Mouse (Mus musculus): Measurements from ENCODE around the gene Gsta4. TPM values are rescaled to one million over a fixed set of nuclear protein-coding genes. Genes with fewer than 3 reads are reported as not detected.
"Not testable (repeated sequence)": the region's sequence is repeated elsewhere in the genome, so short reads cannot be mapped to it uniquely, and the experiment has no call there.

Gene Gsta4
- total RNA-seq, 2 experiments from 2014 or later: 21.5 to 21.6 TPM

GRCm38 (mm10) chr9:78217074-78217473 is 34.5 kb downstream of the Gsta4 start:
- intact Hi-C loops (cut with DNase I): no loop called here
- DNase-seq (ENCODE audit: extremely low spot score in 1 of 2, low spot score in 2 of 2): no peak

DNA sequence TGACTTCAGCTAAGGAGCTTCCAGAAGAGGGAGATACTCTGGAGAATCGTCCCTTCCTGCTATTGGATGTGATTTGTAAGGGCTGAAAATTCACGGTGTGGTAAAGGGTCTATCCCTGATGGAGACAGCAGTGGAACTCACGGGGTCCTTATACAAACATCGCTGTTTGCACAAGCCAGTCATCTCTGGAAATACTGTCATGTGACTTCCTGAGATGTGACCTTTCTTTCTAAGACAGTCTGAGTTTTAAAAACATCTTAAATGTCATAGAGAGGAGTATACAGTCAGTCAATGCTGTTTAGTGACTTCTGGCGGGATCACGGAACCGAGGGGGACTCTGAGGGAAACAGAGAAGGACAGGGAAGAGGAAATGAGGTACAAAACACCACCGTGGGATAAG is 40.0 kb downstream of the Gsta4 start:
- DNase-seq (ENCODE audit: extremely low spot score in 1 of 2, low spot score in 2 of 2): no peak
- intact Hi-C loops (cut with DNase I): loop anchor here (5.0 kb wide), 1 partner anchor 135 kb away; the partner anchor contains the start of gene Gsta2

GRCm38 (mm10) chr9:78223221-78223902 is 40.8 kb downstream of the Gsta4 start:
- DNase-seq (ENCODE audit: extremely low spot score in 1 of 2, low spot score in 2 of 2): no peak
- intact Hi-C loops (cut with DNase I): loop anchor here (5.0 kb wide), 1 partner anchor 134 kb away; the partner anchor contains the start of gene Gsta2

DNA sequence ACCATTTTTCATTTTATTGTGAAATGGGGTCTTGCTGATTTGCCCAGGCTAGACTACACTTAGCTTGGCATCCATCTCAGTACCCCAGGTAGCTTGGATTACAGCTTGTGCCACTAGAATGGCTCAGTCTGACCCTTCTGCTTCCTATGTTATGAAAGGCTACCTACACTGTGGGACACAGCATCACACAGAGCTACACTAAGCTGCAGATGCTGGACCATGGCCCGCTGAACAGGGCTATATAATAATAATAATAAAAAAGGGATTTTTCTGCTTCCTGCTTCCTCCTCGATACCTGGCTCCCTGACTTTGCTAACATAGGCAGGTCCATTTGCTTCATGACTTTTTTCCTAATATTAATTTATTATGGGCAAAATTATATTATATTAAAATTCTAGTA is 41.8 kb downstream of the Gsta4 start:
- intact Hi-C loops (cut with DNase I): loop anchor here (5.0 kb wide), 1 partner anchor 133 kb away; the partner anchor contains the start of gene Gsta2
- no peak for DNase-seq (ENCODE audit: extremely low spot score in 1 of 2, low spot score in 2 of 2)

- DNase-seq (ENCODE audit: extremely low spot score in 1 of 2, low spot score in 2 of 2): no peak
- intact Hi-C loops (cut with DNase I): no loop called here
These were observed 42.7 kb downstream of the Gsta4 start for GRCm38 (mm10) chr9:78225304-78225703.

- intact Hi-C loops (cut with DNase I): no loop called here
- DNase-seq (ENCODE audit: extremely low spot score in 1 of 2, low spot score in 2 of 2): no peak
These were observed 45.5 kb downstream of the Gsta4 start for GRCm38 (mm10) chr9:78228122-78228521.

GRCm38 (mm10) chr9:78229658-78230057 is 47.1 kb downstream of the Gsta4 start:
- DNase-seq (ENCODE audit: extremely low spot score in 1 of 2, low spot score in 2 of 2); intact Hi-C loops (cut with DNase I): not testable (repeated sequence)

- DNase-seq (ENCODE audit: extremely low spot score in 1 of 2, low spot score in 2 of 2); intact Hi-C loops (cut with DNase I): not testable (repeated sequence)
These were observed 47.9 kb downstream of the Gsta4 start, which contains the start of gene Gsta1 for GRCm38 (mm10) chr9:78230461-78230860. Gsta1 (plus strand) TSS chr9:78230656.

DNA sequence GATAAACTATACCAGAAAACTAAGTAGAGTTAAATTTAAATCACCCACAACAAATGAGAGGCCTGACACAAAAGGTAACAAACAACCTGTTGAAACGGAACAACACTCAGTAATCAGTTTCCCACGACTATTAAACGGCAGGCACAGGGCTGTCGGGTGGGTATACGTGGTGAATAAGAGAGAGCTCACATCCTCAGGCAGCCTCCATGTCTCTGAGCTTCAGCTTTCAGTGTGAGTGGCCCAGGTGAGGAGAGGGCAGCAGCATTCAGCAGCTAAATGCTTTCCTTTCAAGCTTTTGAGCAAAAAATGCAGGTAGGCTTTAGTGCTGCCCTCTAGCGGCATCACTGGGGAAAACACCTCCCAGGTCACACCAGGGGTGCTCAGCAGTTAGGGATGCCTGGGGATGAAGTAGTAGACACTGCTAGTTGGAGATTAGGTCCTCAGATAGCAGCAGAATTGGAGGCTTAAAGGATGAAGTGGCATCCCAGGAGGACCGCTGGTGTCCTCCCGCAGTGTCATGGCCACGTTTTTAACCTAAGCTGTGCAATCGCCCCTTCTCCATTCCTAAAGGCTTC is 50.6 kb downstream of the Gsta4 start:
- intact Hi-C loops (cut with DNase I); DNase-seq (ENCODE audit: extremely low spot score in 1 of 2, low spot score in 2 of 2): not testable (repeated sequence)

GRCm38 (mm10) chr9:78255683-78256470 is 73.3 kb downstream of the Gsta4 start:
- DNase-seq (ENCODE audit: extremely low spot score in 1 of 2, low spot score in 2 of 2); intact Hi-C loops (cut with DNase I): not testable (repeated sequence)

GRCm38 (mm10) chr9:78256914-78257313 is 74.3 kb downstream of the Gsta4 start, which contains the start of gene Gm3776:
Gm3776 (plus strand) TSS chr9:78257129.
- DNase-seq (ENCODE audit: extremely low spot score in 1 of 2, low spot score in 2 of 2); intact Hi-C loops (cut with DNase I): not testable (repeated sequence)

Other genes starting within 250 kb of the Gsta4 start
- not detected for gene Gcm1, start 130.8 kb upstream of the Gsta4 start, total RNA-seq (2021)
- gene Fbxo9, start 73.7 kb upstream of the Gsta4 start, total RNA-seq (2021): 100 to 1,000 TPM; 116 to 120 TPM
- gene Ick, start 73.6 kb upstream of the Gsta4 start, total RNA-seq (2021): 10 to 100 TPM; 23.8 to 27.2 TPM
- gene Gsta1, start 47.9 kb downstream of the Gsta4 start, total RNA-seq (2021): not detected
- not detected for gene Gm3776, start 74.4 kb downstream of the Gsta4 start, total RNA-seq (2021)
- not detected for gene Gm10639, start 107.1 kb downstream of the Gsta4 start, total RNA-seq (2021)
- gene Omt2a, start 132.0 kb downstream of the Gsta4 start, total RNA-seq (2021): not detected
- gene Omt2b, start 144.8 kb downstream of the Gsta4 start, total RNA-seq (2021): not detected
- gene Gsta2, start 173.0 kb downstream of the Gsta4 start, total RNA-seq (2021): not detected
- gene Dppa5a, start 185.4 kb downstream of the Gsta4 start, total RNA-seq (2021): 1 to 10 TPM in 1 of 2 experiments, under 1 TPM in 1; 0.60 to 1.3 TPM
- gene Ooep, start 196.0 kb downstream of the Gsta4 start, total RNA-seq (2021): under 1 TPM; 0.30 to 0.32 TPM
- not detected for gene Ddx43, start 213.0 kb downstream of the Gsta4 start, total RNA-seq (2021)

Data from left cerebral cortex, postnatal 10 days (tissue).